Mouse (Mus musculus) heart, embryonic 14.5 days (tissue): Measurements from ENCODE around the gene Foxn2. TPM values are rescaled to one million over a fixed set of nuclear protein-coding genes. Genes with fewer than 3 reads are reported as not detected.

ENCODE experiments used
- ATAC-seq: fragments of 200-750 bp; cut with Nextera tagmentation; 2 replicates; pipeline ENCODE4 v1.8.0; 2017; ENCODE audit warnings: low read depth, moderate TSS enrichment; ENCODE audit not compliant: insufficient number of reproducible peaks, insufficient read depth, low FRiP score
- H3K27ac ChIP-seq, 2 experiments: fragments of 200-500 bp in 1 of 2; fragments of 300-500 bp in 1 of 2; sonication (generic) in 1 of 2; replicated peaks in 1 of 2; 2 replicates each; pipeline ENCODE4 v1.5.1; 2012 to 2014; ENCODE audit warnings: low read depth in 2 of 2, low read length in 2 of 2, control low read depth in 1 of 2, mild to moderate bottlenecking in 1 of 2, mixed read lengths in 1 of 2; ENCODE audit not compliant: control insufficient read depth in 1 of 2, insufficient read depth in 1 of 2
- H3K27me3 ChIP-seq: fragments of 300-500 bp; sonication (generic); 2 replicates; pipeline ENCODE4 v1.6.1; 2014; ENCODE audit warnings: mild to moderate bottlenecking, low read length, control low read depth; ENCODE audit not compliant: control insufficient read depth, insufficient read depth
- H3K36me3 ChIP-seq: fragments of 300-500 bp; sonication (generic); 2 replicates; pipeline ENCODE4 v1.6.1; 2014; ENCODE audit warnings: mild to moderate bottlenecking, control low read depth, low read length, mixed read lengths; ENCODE audit not compliant: control insufficient read depth, insufficient read depth
- H3K4me1 ChIP-seq, 2 experiments: fragments of 200-500 bp in 1 of 2; fragments of 300-500 bp in 1 of 2; sonication (generic) in 1 of 2; 2 replicates each; pipeline ENCODE4 v1.6.1; 2012 to 2014; ENCODE audit warnings: low read length in 2 of 2, control low read depth in 1 of 2, mixed read lengths in 1 of 2; ENCODE audit not compliant: control insufficient read depth in 2 of 2, insufficient read depth in 2 of 2
- H3K4me2 ChIP-seq: fragments of 300-500 bp; sonication (generic); 2 replicates; pipeline ENCODE4 v1.6.1; 2014; ENCODE audit warnings: mild to moderate bottlenecking, low read length
- H3K4me3 ChIP-seq, 2 experiments: fragments of 200-500 bp in 1 of 2; fragments of 300-500 bp in 1 of 2; sonication (generic) in 1 of 2; 2 replicates each; pipeline ENCODE4 v1.5.1; 2012 to 2014; ENCODE audit warnings: low read length in 2 of 2, mild to moderate bottlenecking in 2 of 2, control low read depth in 1 of 2, low read depth in 1 of 2, moderate library complexity in 1 of 2; ENCODE audit not compliant: control insufficient read depth in 1 of 2, insufficient read depth in 1 of 2
- H3K9ac ChIP-seq: fragments of 300-500 bp; sonication (generic); 2 replicates; pipeline ENCODE4 v1.6.1; 2014; ENCODE audit warnings: mild to moderate bottlenecking, low read length
- H3K9me3 ChIP-seq: fragments of 300-500 bp; sonication (generic); 2 replicates; pipeline ENCODE4 v1.6.1; 2016; ENCODE audit warnings: low read length, control low read depth; ENCODE audit not compliant: control insufficient read depth
- WGBS: fragments of 180-500 bp; shearing (Covaris S2); extraction: QIAGEN DNeasy Blood & Tissue Kit; methylation state at CpG from one replicate; pipeline ENCODE4 v1.1.7; 2014; 5-methylcytosine and 5-hydroxymethylcytosine counted together
- polyA plus RNA-seq: library from polyadenylated mRNA; unstranded; fragments of >200 nt; fragmentation: Nextera tagmentation; extraction: Ambion mirVana; gene quantifications from 2 replicates; pipeline ENCODE4 v1.2.1, GENCODE M21; 2014

The Foxn2 gene
- polyA plus RNA-seq, 1 experiment from 2014 or later = 7.3 TPM

DNA sequence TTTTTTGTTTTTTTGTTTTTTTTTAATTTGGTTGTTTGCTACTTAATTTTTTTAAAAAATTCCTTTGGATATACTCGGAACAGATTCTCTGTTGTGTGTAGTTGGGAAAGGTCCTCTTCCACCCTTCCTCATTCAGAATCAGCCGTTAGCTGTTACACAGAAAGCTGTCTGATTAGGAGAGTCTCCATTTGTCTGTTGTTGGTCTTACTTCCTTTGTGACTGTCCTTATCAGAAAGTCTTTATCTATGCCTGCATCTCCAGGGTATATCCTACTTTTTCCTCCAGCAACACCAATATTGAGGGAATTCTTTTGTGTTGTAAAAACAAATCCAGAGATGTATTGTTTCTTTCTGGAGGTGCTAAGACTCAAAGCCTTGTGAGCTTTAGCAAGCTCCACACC, 40.6 kb downstream of the Foxn2 start:
- Histone ChIP-seq H3K9ac (no peak overlapping the region), H3K4me3 (no peak overlapping the region), H3K27ac (no peak overlapping the region), H3K36me3 (peaks cover 9% of the 10 kb centered on the region; the same call in 1 of the 2 replicates), H3K4me1 (no peaks in the 10 kb centered on the region), H3K27me3 (no peaks in the 10 kb centered on the region), H3K4me2 (no peak overlapping the region), H3K9me3 (no peaks in the 10 kb centered on the region)
- ATAC-seq = no peak
- 78% methylated on average over 2 of the region's 2 CpGs for WGBS

DNA sequence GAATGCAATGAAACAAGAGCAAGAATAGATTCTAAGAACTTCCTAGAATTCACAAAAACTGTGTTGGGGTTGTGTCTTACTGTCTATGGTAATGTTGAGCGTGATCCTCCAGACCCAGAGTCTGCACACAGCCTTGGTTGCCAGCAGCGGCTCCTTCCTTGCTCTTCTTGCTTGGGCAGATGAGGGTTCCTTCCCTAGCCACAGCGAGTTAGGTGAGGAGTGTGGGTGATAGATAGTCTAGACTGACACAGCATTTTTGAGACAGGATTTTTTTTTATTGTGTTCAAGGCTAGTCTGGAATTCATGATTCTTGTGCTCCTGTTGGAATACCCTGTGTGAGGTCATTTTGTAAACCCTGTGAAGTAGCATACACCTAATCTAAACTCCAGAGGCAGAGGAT, 41.1 kb downstream of the Foxn2 start:
- Histone ChIP-seq H3K36me3 (peaks cover 12% of the 10 kb centered on the region; the same call in 1 of the 2 replicates), H3K9ac (no peak overlapping the region), H3K4me1 (no peaks in the 10 kb centered on the region), H3K4me3 (no peak overlapping the region), H3K4me2 (no peak overlapping the region), H3K27me3 (no peaks in the 10 kb centered on the region), H3K27ac (no peak overlapping the region), H3K9me3 (no peaks in the 10 kb centered on the region)
- 80% methylated on average over 3 of the region's 3 CpGs for WGBS
- no peak for ATAC-seq

DNA sequence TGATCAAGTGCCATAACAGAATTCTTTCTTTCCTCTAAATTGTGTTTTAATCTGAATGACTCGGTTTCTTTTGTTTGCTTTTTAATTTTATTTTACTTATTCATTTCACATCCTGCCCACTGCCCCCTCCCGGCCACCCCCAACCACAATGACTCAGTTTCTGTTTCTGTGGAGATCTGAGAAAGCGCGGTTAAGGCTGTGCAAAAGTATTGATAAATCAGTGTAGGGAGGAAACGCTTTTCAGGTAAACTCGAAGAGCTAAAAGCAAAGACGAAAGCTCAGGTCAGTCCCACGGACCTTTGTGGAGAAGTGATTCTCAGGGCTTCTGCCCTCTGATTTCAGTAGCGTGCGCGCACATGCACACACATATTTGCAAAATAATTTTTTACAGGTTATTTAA, 44.0 kb downstream of the Foxn2 start:
- Histone ChIP-seq H3K36me3 (peaks cover 15% of the 10 kb centered on the region; the same call in 1 of the 2 replicates), H3K4me3 (no peak overlapping the region), H3K9me3 (no peaks in the 10 kb centered on the region), H3K4me1 (no peaks in the 10 kb centered on the region), H3K27ac (no peak overlapping the region), H3K4me2 (no peak overlapping the region), H3K9ac (no peak overlapping the region), H3K27me3 (no peaks in the 10 kb centered on the region)
- WGBS = 93% methylated on average over 11 of the region's 11 CpGs
- ATAC-seq = no peak

DNA sequence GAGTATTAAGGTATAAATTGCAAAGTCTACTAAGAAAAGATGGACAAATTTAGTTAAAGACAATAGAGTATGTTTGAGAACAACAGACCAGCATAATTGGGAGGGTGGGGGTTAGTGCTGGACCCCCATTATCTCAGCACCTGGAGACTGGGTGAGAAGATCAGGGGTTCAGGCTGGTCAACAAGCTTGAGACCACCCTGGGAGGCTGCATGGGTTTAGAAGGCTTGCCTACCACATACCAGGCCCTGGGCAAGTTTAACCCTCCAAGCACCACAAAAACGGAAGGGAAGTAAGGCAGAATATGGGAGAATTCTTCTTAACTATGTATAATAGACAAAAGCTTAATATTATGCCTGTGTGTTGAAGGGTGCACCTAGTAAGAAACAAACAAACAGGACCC, 44.4 kb downstream of the Foxn2 start:
- H3K4me2 ChIP-seq = no peak overlapping the region
- no peak for ATAC-seq
- no peak overlapping the region for H3K4me3 ChIP-seq
- no peak overlapping the region for H3K9ac ChIP-seq
- H3K27me3 ChIP-seq = no peaks in the 10 kb centered on the region
- no peak overlapping the region for H3K27ac ChIP-seq
- WGBS = 78% methylated on average over 1 of the region's 1 CpGs
- H3K36me3 ChIP-seq = peaks cover 15% of the 10 kb centered on the region; the same call in 1 of the 2 replicates
- no peaks in the 10 kb centered on the region for H3K9me3 ChIP-seq
- H3K4me1 ChIP-seq = no peaks in the 10 kb centered on the region

DNA sequence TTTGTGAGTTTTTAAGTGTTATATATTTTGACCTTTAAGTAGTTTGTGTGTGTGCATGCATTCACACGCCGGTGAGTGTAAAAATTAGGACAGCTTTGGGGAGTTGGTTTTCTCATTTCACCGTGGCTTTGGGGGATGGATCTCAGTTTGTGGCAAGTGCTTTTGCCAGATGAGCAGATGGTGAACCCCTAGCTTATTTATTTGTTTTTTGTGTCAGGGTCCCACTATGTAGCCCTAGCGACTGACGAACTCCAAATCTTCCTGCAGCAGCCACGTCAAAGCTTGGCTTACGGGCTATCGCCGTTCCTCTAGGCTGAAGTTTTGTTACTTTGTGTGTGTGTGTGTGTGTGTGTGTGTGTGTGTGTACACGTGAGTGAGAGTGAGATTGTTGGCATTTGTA, 50.0 kb downstream of the Foxn2 start:
- H3K27me3 ChIP-seq = no peaks in the 10 kb centered on the region
- no peaks in the 10 kb centered on the region for H3K9me3 ChIP-seq
- no peak overlapping the region for H3K4me2 ChIP-seq
- H3K27ac ChIP-seq = no peak overlapping the region
- no peak overlapping the region for H3K4me3 ChIP-seq
- no peak for ATAC-seq
- peaks cover 25% of the 10 kb centered on the region for H3K36me3 ChIP-seq
- 92% methylated on average over 10 of the region's 10 CpGs for WGBS
- no peak overlapping the region for H3K9ac ChIP-seq
- H3K4me1 ChIP-seq = peaks cover 6 to 10% of the 10 kb centered on the region in 2 experiments; a peak in 2 of 4 replicates

DNA sequence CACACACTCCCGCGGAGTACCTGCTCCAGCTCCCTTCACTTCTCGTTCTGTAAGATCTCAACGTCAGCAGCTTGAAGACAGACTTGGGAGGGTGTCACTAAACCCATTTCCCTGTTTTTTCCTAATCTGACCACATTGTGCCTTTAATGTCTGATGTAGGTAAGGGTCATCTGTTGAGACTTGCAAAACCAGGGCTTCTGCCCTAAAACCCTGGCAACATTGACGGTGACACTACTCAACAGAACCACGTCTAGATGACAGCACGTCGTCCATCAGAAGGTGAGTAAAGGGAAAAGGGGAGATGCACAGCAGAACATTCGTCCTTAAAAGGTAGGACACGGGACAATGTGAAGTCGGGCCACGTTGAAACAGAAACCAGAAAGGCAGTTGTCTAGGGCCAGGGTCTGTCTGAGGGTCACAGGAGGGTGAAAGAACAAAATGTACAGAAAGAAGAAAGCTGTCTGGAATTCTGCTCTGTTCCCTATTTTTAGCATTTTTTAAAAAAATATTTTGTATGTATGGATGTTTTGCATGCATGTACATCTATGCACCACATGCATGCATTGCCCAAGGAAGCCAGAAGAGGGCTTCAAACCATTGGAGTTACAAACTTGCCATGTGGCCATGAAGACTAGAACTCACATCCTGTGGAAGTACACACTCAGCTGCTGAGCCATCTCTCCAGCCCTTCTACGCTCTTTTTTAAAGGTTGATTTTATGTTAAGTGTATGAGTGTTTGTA, 51.0 kb downstream of the Foxn2 start:
- Histone ChIP-seq H3K9me3 (no peaks in the 10 kb centered on the region), H3K27me3 (no peaks in the 10 kb centered on the region), H3K9ac (no peak overlapping the region), H3K4me3 (no peak overlapping the region), H3K27ac (no peak overlapping the region), H3K36me3 (peaks cover 21% of the 10 kb centered on the region), H3K4me1 (peaks cover 6 to 10% of the 10 kb centered on the region in 2 experiments; a peak in 2 of 4 replicates), H3K4me2 (no peak overlapping the region)
- no peak for ATAC-seq
- WGBS = 95% methylated on average over 13 of the region's 13 CpGs

DNA sequence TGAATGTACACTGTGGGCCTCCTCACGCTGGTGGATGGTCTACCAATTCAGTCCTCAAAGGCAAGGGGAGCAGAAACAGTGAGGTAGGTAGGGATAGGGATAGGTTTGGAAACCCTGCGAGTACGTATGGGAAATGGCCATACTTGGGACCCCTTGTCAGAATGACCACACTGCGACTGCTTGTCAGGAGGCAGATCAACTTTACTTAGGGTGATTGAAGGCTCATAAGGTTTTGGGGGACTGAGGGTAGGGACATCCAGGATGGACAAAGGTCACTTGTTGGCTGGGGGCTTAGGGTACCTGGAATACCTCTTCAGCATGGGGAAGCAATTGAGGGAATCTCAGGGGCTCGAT, 51.6 kb downstream of the Foxn2 start:
- no peak overlapping the region for H3K4me2 ChIP-seq
- ATAC-seq = no peak
- H3K27me3 ChIP-seq = no peaks in the 10 kb centered on the region
- H3K9me3 ChIP-seq = no peaks in the 10 kb centered on the region
- no peak overlapping the region for H3K4me3 ChIP-seq
- H3K27ac ChIP-seq = no peak overlapping the region
- H3K9ac ChIP-seq = no peak overlapping the region
- H3K4me1 ChIP-seq = peaks cover 6 to 10% of the 10 kb centered on the region in 2 experiments; a peak in 2 of 4 replicates
- 95% methylated on average over 5 of the region's 5 CpGs for WGBS
- peaks cover 16% of the 10 kb centered on the region for H3K36me3 ChIP-seq

DNA sequence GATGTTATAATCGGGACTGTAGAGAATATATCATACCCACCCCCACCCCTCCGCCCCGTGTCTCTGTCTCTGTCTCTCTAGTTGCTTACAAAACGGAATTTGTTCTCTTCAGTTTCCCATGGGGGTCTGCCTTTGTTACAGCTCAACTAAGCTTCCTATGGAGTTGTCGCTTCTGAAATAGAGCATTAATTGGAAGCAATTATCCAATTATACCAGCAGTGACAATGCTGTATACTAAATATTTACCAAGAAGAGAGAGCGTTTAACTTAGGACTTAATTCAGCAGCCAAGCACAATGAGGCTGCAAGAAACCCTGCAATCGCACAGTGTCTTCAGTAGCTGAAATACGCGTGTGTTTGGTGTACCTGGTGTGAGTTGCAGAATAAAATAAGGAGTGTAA, 53.0 kb downstream of the Foxn2 start:
- 89% methylated on average over 9 of the region's 9 CpGs for WGBS
- H3K4me2 ChIP-seq = no peak overlapping the region
- no peak overlapping the region for H3K4me3 ChIP-seq
- H3K36me3 ChIP-seq = peaks cover 13% of the 10 kb centered on the region
- H3K27me3 ChIP-seq = no peaks in the 10 kb centered on the region
- H3K9me3 ChIP-seq = no peaks in the 10 kb centered on the region
- H3K27ac ChIP-seq = no peak overlapping the region
- no peak overlapping the region for H3K9ac ChIP-seq
- H3K4me1 ChIP-seq = peaks cover 6 to 10% of the 10 kb centered on the region in 2 experiments; a peak in 2 of 4 replicates
- no peak for ATAC-seq
